Mouse (Mus musculus) lung, postnatal 0 days (tissue): ENCODE measurements around the gene Itln1.

ENCODE experiments used
- CTCF ChIP-seq: IDR thresholded peaks from 2 replicates; pipeline ENCODE4 v1.5.1; 2016; ENCODE audit warnings: antibody characterized with exemption, mild to moderate bottlenecking
- EP300 ChIP-seq: IDR thresholded peaks from 2 replicates; pipeline ENCODE4 v1.6.1; 2016; ENCODE audit warnings: antibody characterized with exemption, mild to moderate bottlenecking, control low read depth

DNA sequence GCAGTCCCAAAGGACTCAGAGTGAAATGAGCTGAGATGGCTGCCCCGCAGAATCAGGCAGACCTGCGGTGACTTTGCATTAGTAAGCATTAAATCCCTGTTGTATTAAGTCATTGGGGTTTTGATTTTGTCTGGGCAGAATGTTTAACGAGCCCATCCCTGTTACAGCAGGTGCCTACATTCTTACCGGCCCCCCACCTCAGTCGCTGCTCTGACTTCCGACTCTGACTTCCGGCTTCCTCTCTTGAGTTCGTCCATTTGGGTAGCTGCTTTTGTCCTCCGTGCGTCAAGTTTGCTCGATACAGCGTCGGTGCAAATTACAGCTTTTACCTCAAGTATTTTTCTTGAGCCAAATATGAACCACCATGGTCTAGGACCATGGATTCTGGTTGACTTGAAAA lies 40.9 kb downstream of the Itln1 start:
- TF ChIP-seq EP300 (no peak), CTCF (no peak)
